ENCODE assay signal across 15 mouse cellular contexts in genomic region chr10:24332799-24333198, GRCm38 (mm10).
DNase-seq lines count a peak whose midpoint lies in the region; TF ChIP-seq lines count a peak whose summit lies in the region.
"Had no signal": no experiment of that assay in that cellular context is flagged by ENCODE, and none has a peak within 500 bp of the region (broad histone marks: within the 10 kb centered on the region; RNA-seq: fewer than 3 reads in every experiment).

No protein-coding gene starts in this region.

- no peak for DNase-seq in gastrocnemius, adult 2 months
- DNase-seq in gastrocnemius, postnatal 10 days, result no peak
- no peak for DNase-seq in left cerebral cortex, adult 2 months (ENCODE audit: extremely low spot score in 1 of 2, low spot score in 2 of 2)
- DNase-seq in left cerebral cortex, adult 18-20 months (ENCODE audit: low spot score in 2 of 2), result no peak
- peak; percentile 14 for DNase-seq in A20 (ENCODE audit: low read depth, low spot score)
- peak; percentile 50 for DNase-seq in ZHBTc4 (ENCODE audit: low read depth, low spot score)
- DNase-seq in Muller cell, postnatal 12 days (ENCODE audit: inconsistent ontology term), result no peak
- no peak for DNase-seq in left cerebral cortex, postnatal 25 days (ENCODE audit: low spot score in 2 of 2)
- DNase-seq: cerebellum, adult 9-10 months; right cerebral cortex, postnatal 14 days had no signal

- H3K4me3 ChIP-seq in gastrocnemius, adult 2 months, result no peak overlapping the region
- H3K4me3 ChIP-seq in left cerebral cortex, adult 2 months, result no peak overlapping the region
- H3K4me3 ChIP-seq: embryonic facial prominence, embryonic 12.5 days; forebrain, embryonic 12.5 days; heart, embryonic 15.5 days; liver, embryonic 15.5 days; megakaryocyte, embryonic 14.5 days had no signal

- intact Hi-C loops in gastrocnemius, adult 2 months (cut with DNase I), result loop anchor here (5.0 kb wide), 1 partner anchor 295 kb away; no protein-coding TSS in a partner anchor
- intact Hi-C loops in left cerebral cortex, adult 2 months (cut with DNase I), result loop anchor here (5.0 kb wide), 2 partner anchors 260 to 290 kb away; no protein-coding TSS in a partner anchor
- intact Hi-C loops in left cerebral cortex, postnatal 25 days (cut with DNase I), result loop anchor here (5.0 kb wide), 1 partner anchor 290 kb away; no protein-coding TSS in a partner anchor

- H3K27ac ChIP-seq in gastrocnemius, adult 2 months, result no peak overlapping the region
- no peak overlapping the region for H3K27ac ChIP-seq in left cerebral cortex, adult 2 months
- H3K27ac ChIP-seq: embryonic facial prominence, embryonic 12.5 days; forebrain, embryonic 12.5 days; heart, embryonic 15.5 days; liver, embryonic 15.5 days had no signal

- TF ChIP-seq CTCF in gastrocnemius, adult 2 months (IDR thresholded peaks at IDR 0.05), result peak; percentile 45
- TF ChIP-seq CTCF in left cerebral cortex, adult 2 months (IDR thresholded peaks at IDR 0.05), result peak; percentile 36

Comparison
In these comparisons a context has a peak if more than half of its experiments do, and no peak if none do; other contexts are left out.
1. DNase-seq: peak in A20 (single experiment) and ZHBTc4 (single experiment); none in gastrocnemius, adult 2 months (single experiment), gastrocnemius, postnatal 10 days (single experiment), left cerebral cortex, adult 2 months (0 of 2), left cerebral cortex, adult 18-20 months (0 of 2), Muller cell, postnatal 12 days (single experiment) and left cerebral cortex, postnatal 25 days (0 of 2).